Mouse (Mus musculus) frontal cortex, postnatal 10 days (tissue): ENCODE results near the gene Timm8a2.

Source experiments
- DNase-seq, 2 experiments: peaks; one replicate each; pipeline ENCODE4 v3.0.0; 2022; ENCODE audit warnings: low spot score in 2 of 2, mixed read lengths in 1 of 2

The Timm8a2 gene

DNA sequence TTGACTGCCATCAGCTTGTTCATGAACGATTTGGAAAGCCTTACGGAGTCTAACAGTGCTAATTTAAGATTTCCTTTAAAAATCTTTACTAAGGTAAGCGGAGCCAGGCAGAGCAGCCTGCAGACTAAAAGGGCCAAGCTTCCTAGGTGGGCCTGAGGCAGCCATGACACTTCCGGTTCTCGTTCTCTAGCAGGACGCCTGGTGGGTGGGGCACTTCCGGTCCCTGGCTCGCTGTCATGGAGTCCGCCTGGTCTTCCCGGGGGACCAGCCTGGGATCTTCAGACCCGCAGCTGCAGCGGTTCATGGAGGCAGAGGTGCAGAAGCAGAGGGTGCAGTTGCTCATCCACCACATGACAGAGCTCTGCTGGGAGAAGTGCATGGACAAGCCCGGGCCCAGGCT is at the start of gene Timm8a2:
TSS of gene Timm8a2 (plus strand) at position 224 of the 400 bp plus-strand sequence.
- DNase-seq, result no peak

DNA sequence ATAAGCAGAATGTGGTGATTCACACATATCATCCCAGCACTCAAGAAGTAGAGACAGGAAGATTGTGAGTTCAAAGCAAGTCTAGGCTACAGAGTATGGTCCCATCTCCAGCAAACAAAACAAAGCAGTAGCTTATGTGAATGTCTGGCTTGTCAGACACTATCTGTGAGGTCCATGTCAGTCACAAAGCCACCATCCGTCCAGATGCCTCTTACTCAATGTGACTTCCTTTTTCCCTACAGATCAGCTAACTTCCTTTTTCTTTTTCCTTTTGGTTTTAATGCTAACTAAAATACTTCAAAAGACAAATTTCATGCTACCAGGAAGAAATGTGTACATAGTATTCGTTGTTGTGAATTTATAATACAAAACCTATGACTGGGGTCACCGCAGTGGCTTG is 49.0 kb upstream of the Timm8a2 start:
- DNase-seq, result no peak

DNA sequence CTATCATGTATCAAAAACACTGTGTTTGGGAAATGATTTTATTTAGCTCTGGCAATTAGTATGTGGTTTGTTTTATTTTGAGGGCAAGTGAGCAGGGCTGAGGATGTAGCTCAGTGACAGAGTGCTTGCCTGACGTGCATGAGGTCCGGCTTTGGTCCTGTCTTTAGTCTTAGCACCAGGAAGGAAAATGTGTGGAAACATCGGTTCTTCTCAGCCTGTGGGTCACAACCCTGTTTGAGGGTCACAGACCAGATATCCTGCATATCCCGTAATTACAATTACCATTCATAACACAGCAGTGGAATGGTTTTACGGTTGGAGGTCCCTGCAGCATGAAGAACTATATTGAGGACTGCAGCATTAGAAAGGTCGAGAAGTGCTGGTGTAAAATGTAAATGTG is 48.4 kb upstream of the Timm8a2 start:
- no peak for DNase-seq

DNA sequence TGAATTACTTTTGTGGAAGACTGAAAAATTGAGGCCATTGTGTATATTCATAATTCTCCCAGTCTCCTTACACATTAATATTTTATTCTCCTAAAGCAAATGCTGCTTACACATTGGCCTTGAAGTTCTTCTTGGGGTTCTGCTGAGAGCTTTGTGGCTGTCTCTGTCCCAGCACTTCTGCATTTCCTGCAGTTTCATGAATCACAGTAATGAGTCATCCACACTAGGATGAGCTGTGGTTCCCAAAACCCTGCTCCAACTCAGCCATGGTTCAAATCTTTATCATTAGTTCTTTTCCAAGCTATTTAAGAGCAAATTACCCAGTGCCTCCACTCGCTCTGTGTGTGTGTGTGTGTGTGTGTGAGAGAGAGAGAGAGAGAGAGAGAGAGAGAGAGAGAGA is 47.2 kb upstream of the Timm8a2 start:
- DNase-seq, result no peak

DNA sequence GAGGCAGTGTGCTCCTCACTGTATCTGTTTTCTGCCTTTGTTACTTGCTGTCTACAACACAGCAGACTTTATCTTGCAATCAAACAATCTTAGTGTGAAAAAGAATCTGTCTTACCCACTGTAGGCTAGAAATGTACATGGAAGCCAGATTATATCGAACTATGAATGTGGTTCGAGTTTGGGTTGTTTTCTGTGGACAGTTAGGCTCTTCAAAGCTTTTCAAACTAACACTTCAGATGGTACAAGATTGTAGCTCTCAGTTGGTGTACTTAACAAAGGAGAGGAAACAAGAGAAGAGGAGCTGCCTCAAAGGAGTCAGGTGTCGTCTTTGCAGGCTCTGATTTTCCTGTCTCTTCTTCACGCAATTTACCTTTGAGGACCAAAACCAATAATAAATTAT is 46.8 kb upstream of the Timm8a2 start:
- DNase-seq, result no peak

DNA sequence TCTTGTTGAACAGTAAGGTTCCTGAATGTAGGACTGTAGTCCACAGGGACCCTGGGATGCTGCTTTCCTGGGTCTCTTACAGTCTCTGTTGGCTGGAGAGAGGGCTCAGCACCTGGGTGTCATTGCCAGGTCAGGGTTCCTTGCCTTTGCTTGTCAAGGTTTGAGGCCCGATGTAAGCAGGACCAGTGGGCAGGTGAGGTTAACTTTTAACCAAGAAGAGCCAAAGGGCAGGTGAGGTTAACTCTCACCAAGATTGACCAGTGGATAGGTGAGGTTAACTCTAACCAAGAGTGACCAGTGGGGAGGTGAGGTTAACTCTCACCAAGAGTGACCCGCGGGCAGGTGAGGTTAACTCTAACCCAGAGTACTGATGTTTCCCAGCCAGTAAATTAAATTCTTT is 45.1 kb upstream of the Timm8a2 start:
- no peak for DNase-seq

DNA sequence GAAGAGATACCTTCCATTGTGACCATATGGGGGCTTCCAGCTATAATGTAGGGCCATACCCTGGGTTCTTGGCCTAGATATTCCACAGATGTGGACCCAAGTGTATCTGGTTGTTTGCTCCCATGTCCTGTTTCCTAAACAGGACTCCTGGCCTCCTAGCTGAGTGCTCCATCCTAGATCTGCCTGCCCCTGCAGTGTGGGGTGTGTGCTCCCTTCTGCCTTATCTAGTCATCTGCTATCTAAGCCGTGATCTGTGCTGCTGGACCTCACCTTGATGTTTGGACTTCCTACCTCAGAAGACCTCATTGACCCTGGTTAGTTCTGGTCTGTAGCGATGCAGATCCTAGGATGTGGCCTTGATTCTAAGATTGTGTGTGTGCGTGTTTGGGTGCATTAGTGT is 44.6 kb upstream of the Timm8a2 start:
- DNase-seq, result no peak

DNA sequence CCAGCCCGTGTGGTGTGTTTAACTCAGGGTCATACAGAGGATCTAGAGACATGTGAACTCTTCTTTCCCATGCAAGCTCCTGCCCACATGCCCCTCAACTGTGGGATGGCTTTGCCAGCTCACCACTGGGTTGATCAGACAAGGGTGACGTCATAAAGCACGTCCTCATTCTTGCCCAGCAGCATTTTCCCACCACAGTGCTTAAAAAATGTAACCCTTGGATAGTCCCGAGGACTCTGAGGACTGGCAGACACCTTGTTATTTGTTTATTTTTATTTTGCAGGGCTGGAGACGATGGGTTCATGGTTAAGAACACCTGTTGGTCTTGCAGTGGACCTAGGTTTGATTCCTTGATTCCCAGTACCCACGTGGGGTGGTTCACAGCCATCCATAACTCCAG is 43.6 kb upstream of the Timm8a2 start:
- no peak for DNase-seq

DNA sequence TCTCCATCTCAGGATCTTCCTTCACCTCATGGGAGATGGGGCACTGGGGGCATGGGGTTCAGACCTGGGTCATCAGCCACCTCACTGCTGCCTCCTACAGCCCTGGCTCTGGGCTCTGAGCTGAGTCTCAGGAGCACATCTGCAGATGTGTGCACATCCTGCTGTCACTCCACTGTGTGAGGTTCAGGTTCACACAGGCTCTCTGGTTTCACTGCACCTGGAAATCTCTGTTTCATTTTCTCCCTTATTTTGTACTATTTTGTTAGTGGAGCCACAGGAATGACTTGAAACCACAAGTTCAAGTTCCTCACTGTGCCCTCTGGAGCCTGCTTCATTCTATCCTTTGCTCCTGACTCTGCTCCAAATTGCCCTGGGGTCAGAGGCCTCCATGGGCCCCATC is 42.6 kb upstream of the Timm8a2 start:
- no peak for DNase-seq

DNA sequence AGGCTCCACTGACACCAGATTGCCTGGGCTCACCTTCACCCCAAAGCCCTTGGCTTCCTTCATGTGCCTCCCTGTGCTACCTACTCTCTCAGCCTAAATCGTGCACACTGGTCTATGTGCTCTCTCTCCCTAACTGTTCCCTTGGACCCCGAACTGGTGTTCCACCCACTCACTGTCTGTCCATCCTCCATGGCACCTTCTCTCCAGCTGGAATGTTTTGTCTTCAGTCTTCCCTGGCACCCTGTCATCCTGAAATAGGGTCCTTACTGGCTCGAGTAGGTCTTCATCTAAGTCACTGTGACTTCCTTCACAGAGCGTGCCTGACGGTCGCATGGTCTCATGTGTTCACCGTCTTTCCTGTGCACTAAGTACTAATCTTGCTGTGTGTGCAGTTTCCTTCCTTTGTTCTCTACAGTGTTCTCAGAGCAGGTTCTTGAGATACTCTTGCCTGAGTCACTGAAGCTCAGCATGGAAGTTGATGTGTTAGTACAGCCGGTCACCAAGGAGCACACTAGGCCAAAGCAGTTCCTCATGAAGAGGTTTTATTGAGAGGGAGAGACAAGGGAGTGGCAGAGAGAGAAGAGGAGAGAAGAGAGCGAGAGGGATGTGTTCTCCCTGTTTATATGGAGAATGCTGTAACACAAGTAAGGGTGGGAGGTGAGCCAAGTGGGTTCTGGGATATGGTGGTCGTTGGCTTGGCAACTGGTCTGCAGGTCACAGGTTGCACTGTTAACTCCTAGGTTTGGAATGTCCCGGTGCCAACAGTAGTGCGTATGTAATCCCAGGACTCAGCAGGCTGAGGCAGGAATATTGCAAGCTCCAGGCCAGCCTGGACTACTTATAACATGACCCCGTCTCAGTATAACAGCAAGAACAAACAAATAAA is 41.8 kb upstream of the Timm8a2 start:
- no peak for DNase-seq

DNA sequence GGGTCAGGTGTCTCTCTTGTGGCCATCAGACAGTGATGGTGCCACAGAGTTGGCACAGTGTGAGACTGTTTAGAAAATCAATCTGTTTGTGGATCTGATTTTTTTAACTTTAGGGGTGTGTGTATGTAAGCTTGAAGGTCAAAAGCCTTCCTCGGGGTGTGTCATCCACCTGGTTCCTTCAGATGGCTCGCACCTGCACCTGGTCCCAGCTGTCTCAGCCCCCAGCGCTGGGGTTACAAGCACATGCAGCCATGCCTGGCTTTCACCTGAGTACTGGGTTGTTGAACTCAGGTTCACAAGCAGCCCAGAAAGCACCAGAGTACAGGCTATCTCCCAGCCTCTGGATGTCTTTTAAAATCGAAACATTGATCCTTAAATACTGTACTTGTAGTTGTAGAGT is 40.9 kb upstream of the Timm8a2 start:
- DNase-seq, result no peak

DNA sequence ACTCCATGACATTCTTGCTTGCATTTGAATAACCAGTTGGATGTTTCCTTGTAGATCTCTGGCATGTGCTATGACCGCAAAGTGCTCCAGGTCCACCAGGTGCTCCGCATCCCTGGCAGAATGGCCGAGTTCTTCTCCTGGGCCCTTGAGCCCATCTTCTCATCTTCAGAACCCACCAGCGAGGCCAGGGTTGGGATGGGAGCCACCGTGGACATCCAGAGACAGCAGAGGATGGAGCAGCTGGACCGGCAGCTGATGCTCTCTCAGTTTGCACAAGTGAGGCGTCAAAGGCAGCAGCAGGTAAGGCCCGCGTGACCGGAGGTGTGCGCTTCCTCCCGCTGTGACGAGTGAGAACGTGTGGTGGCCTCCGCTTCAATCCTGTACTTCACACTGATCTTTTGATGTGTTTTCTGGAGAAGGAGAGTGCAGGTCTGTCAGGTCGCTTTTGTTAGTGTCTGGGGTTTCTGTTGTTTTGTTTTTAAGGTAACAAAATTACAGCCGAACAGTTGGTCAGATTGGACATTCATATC is 40.2 kb upstream of the Timm8a2 start:
- DNase-seq, result no peak

DNA sequence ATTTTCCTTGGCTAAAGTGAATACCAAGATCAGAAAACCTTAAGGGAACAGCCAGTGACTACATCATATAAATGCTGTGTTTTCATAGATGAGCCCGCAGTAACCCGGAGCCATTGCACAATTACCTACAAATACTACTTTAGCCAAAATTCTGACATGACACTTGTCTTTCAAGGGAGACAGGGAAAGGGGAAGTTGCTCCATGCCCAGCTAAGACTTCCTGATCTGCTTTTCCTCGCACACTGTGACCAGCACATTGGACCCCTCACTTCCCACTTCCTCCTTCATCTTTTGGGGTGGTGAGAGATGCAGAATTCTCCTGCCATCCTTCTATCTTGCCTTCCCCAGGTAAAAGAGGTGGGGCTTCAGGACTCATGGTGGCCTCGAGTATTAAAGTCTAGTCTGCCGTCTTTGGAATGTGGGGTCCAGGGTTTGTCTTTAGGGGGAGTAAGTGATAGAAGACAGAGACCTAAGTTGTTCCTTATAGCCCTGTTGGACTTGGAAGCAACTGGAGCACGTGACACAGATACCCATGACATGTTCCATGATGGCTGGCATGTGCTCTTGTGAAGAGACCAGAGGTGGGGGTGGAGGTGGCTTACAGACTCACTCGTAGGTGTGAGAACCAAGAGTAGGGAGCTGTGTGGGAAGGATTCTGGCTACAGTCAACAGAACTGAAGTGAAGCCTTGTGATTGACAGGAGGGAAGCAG is 39.5 kb upstream of the Timm8a2 start:
- DNase-seq, result no peak

DNA sequence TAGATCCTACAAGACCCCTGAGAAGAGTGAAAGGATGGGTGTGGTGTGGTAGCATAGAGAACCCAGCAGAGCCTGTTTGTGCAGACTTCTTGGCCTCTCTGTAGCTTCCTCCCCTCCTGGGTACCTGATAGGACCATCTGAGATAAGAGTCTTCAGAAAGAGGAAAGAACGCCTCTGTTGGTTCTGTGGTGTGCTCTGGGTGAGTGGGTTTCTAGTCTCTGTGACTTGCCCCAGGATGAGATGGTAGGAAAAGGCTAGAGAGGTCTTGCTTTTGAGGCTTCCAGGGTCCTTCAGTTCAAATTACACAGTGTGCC is 39.0 kb upstream of the Timm8a2 start:
- DNase-seq, result no peak

DNA sequence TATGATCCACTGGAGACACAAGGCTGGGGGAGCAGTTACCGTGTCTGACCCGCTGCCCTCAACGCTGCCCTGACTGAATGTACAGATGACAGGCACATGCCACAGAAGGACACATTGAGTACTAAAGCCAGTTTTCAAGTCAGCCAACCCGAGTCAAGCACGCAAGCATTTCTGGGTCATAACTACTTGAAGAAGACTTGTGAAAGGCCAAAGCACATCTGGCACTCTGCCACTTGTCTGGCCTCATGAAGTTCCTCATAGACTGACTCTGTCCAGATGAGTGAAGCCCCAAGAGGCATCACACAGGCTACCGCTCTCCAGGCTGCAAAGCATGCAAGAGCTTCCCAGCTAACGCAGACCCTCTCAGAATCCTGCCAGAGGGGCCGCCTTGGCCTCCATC is 37.7 kb upstream of the Timm8a2 start:
- DNase-seq, result no peak

DNA sequence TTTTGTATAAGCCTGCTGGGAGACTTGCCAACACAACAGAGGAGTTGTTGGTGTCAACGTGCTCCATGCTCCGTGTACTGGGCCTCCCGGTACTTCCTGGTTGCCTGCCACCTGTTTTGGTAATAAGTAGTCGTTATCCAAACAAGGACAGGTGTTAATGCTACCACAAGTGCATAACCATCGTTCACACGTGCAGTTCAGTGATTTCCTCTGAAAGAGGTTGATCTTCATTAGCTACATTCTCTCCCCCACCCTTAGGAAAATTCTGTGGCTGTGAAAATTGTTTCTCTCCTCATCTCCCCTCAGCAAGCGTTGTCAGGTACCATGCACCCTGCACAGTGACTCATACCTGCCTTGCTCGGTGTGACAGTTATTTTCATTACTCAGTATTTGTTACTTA is 35.0 kb upstream of the Timm8a2 start:
- DNase-seq, result no peak

DNA sequence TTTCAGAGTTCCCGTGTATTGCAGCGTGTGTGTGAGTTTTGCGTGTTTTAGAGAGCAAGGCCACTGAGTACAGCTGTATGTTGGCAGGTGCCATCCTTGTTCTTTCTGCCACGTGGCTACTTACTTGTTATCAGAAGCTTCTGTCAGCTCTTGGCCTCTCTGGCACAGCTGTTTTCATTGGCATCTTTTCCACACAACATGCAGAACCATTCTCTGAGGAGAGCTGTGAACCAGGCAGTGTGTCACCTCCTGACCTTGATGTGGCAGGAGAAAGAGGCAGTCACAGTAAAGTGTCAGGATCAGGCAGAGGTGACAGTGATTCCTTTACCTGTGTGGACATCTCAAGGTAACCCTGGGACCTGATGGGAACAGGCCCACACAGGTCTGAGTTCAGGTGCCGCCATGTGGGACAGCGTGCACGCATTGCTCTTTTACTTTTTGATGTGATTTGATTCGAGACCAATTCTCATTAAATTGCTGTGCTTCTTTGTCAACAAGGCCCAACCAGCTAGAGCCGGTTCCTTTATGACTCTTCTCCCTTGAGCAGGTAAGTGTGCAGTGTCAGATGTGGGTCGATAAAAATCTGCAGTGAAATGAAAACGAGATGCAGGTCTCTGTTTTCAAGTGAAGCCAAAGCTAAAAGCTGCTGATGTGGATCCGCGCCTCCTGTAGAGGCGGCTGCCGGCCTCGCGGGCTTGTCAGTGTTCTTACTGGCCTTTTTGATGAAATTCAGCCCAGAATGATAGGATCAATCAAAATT is 33.9 kb upstream of the Timm8a2 start:
- no peak for DNase-seq

DNA sequence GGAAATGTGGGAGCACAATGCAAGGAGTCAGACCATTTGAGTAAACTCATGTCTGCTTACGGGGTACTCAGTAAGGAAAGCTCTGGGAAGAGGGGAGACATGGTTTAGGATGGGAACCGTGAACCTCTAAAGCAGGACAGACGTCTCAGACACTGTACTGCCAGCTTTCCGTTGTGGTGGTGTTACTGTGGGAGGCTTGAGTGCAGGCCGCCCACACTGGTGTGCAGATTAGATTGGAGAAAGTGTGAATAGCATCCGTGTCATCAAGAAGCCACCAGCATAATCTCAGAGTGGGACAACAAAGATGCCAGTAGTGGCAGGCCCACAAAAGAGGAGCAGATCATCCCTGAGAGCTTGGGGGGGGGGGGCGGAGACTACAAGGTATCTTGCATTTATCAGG is 32.2 kb upstream of the Timm8a2 start:
- no peak for DNase-seq

DNA sequence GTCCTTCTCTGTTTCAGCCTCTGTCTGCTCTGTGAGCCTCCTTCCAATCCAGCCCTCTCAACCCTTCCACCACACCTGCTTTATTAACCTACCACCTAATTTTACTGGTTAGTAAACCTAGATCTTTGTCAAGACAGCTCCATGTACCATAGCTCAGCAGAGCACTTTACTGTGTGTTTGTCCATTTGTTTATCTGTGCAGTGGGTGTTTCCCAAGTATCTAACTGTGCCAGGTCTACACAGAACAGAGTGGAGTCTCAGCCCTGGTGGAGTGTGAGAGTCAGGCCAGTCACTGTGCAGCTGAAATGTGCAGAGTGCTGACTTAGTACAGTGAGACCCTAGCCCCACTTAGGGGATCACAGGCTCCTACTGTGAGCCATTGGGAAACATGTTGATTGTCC is 30.7 kb upstream of the Timm8a2 start:
- DNase-seq, result no peak

DNA sequence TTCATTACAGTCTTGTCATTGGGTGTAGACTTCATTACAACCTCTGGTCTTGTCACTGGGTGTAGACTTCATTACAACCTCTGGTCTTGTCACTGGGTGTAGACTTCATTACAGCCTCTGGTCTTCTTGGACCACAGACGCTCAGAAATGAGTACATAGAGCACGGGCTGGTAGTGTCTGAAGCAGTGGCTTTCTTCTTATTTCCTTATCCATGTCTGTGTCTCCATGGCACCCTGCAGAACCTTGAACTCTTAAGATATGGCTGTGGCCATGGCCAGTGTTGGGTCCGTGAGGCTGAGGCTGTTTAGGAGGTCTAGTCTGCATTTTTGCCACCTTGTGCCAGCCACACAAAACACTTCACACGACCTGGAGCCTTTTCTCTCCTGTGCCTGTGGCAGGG is 26.2 kb upstream of the Timm8a2 start:
- no peak for DNase-seq

DNA sequence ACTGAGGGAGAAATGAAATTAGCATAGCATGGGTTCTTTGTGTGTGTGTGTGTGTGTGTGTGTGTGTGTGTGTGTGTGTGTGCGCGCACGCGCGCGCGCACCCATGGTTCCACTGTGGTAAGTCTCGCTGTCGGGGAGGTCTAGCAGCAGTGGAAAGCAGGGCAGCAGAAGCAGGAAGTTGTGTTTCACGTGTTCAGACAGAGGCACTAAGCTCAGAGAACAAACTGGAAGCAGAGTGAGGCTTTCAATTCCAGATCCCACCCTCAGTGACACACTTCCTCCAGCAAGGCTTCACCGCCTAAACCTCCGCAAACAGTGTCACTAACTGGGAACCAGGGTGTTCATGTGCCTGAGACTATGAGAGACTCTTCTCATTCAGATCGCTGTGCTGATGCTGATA is 25.0 kb upstream of the Timm8a2 start:
- peak in 1 of 2 experiments; percentile 27 for DNase-seq

DNA sequence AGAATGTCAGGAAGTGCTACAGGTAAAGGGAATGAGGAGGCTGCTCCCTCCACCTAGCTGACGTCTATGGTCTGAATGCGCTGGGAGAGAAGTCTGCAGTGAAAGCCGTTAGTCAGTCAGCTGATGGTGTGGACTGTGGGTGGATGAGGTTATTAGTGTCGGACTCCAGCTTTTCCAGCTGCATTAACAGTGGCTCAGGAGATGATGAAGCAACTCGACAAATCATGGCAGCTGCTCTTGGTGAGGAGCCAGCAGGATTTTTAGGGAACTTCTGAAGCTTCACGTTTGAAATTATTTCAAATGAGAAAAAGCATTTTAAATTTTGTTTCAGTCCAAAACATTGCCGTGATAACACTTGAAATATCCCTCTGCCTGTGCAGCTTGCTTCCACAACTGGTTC is 24.2 kb upstream of the Timm8a2 start:
- no peak for DNase-seq

DNA sequence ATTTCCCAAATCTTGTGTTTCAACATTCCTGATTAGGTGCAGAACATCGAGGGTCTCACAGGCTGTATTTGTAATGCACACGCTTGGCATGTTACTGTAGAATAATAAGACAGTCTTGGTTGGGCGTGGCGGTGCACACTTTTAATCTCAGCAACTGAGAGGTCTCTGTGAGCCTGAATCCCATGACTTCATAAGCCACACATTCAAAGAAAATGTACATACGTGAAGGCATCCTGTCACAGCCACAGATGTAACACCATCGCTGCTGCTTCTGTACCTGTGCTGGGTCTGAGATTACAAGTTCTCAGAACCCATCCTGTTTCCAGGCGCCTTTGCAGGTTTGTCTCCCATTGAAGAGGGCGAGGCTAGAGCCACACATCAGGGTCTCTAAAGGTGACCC is 22.7 kb upstream of the Timm8a2 start:
- DNase-seq, result no peak
